Mouse (Mus musculus) left cerebral cortex, postnatal 10 days (tissue): ENCODE measurements around the gene Mtf2. TPM values are rescaled to one million over a fixed set of nuclear protein-coding genes. Genes with fewer than 3 reads are reported as not detected.

Source experiments
- total RNA-seq, 2 experiments: library from RNA; stranded (reverse); gene quantifications; 2 replicates each; pipeline ENCODE4 v1.2.3; 2021

Gene Mtf2
- total RNA-seq, 2 experiments from 2014 or later, result 59.3 to 60.0 TPM

Other genes with a start within 250 kb of the Mtf2 start
- gene Ube2d2b, start 235.6 kb upstream of the Mtf2 start, total RNA-seq, result not detected
- 10 to 100 TPM; 67.0 to 72.2 TPM for gene Evi5, start 190.6 kb upstream of the Mtf2 start, total RNA-seq
- gene Rpl5, start 165.2 kb upstream of the Mtf2 start, total RNA-seq, result 100 to 1,000 TPM; 109 to 116 TPM
- 10 to 100 TPM; 55.3 to 60.5 TPM for gene Fam69a, start 78.6 kb upstream of the Mtf2 start, total RNA-seq
- gene Tmed5, start 66.9 kb downstream of the Mtf2 start, total RNA-seq, result 10 to 100 TPM; 17.2 to 20.0 TPM
- gene Ccdc18, start 67.2 kb downstream of the Mtf2 start, total RNA-seq, result 1 to 10 TPM; 2.1 to 2.6 TPM
- gene Dr1, start 203.2 kb downstream of the Mtf2 start, total RNA-seq, result 10 to 100 TPM; 36.9 to 37.3 TPM
- 1 to 10 TPM; 7.5 to 7.9 TPM for gene Pigg, start 246.9 kb downstream of the Mtf2 start, total RNA-seq